ENCODE assay signal across 30 mouse cellular contexts in the genomic region with DNA sequence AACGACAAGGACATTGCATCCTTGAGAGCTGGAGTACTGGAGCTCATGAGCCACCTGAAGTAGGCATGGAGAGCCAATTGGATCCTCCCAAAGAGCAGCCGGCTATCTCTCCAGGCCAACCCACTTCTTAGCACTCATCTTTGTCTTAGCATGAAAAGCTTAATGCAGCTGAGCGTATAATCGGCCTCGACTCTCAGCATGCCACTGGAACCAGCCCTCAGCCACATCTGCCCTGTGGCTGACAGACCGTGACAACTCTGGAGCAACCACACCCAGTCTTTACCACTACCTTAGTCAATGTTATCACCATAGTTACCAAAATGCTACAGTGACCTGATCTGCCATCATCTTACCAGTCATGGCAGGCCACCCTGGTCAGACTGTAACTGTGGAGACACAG. TPM values are rescaled to one million over a fixed set of nuclear protein-coding genes. Genes with fewer than 3 reads are reported as not detected.
DNase-seq lines count a peak whose midpoint lies in the region; ATAC-seq and TF ChIP-seq lines count a peak whose summit lies in the region.
"Had no signal": no experiment of that assay in that cellular context is flagged by ENCODE, and none has a peak within 500 bp of the region (broad histone marks: within the 10 kb centered on the region; RNA-seq: fewer than 3 reads in every experiment).

No protein-coding gene starts in this region.

- H3K27ac ChIP-seq in stomach, postnatal 0 days (replicated peaks): no peak overlapping the region
- H3K27ac ChIP-seq: embryonic facial prominence, embryonic 13.5 days; heart, embryonic 10.5 days; heart, embryonic 15.5 days; kidney, embryonic 15.5 days; left cerebral cortex, adult 2 months; limb, embryonic 12.5 days; liver, embryonic 15.5 days; lung, embryonic 15.5 days; stomach, embryonic 15.5 days had no signal

- peaks cover 23% of the 10 kb centered on the region for H3K4me1 ChIP-seq in megakaryocyte, embryonic 14.5 days
- H3K4me1 ChIP-seq in stomach, postnatal 0 days (replicated peaks; ENCODE audit: control insufficient read depth, insufficient read depth): no peaks in the 10 kb centered on the region
- H3K4me1 ChIP-seq: lung, embryonic 15.5 days; stomach, embryonic 15.5 days had no signal

- H3K27me3 ChIP-seq in megakaryocyte, embryonic 14.5 days (replicated peaks): peaks cover 29% of the 10 kb centered on the region
- no peaks in the 10 kb centered on the region for H3K27me3 ChIP-seq in stomach, postnatal 0 days (ENCODE audit: control insufficient read depth, insufficient read depth, low read length)
- H3K27me3 ChIP-seq: embryonic facial prominence, embryonic 13.5 days; heart, embryonic 15.5 days; hindbrain, embryonic 12.5 days; kidney, embryonic 15.5 days; limb, embryonic 12.5 days; lung, embryonic 15.5 days; stomach, embryonic 15.5 days had no signal

- no peak for DNase-seq in stomach, postnatal 0 days (ENCODE audit: low spot score)
- DNase-seq in gastrocnemius, postnatal 10 days: no peak
- no peak for DNase-seq in spleen, adult 18-20 months
- DNase-seq: adrenal gland, postnatal 25 days; cerebellum, adult 11-12 months; cerebellum, adult 9-11 months; forebrain, postnatal 0 days; kidney, adult 11 months; kidney, postnatal 25 days; lung, postnatal 36 days; thymus, adult 2 months; thymus, postnatal 36 days had no signal

- H3K9me3 ChIP-seq in megakaryocyte, embryonic 14.5 days: peaks cover 12% of the 10 kb centered on the region; the same call in 1 of the 2 replicates
- no peaks in the 10 kb centered on the region for H3K9me3 ChIP-seq in stomach, postnatal 0 days (ENCODE audit: control insufficient read depth, low read length)
- H3K9me3 ChIP-seq: embryonic facial prominence, embryonic 13.5 days; heart, embryonic 10.5 days; heart, embryonic 15.5 days; hindbrain, embryonic 12.5 days; kidney, embryonic 15.5 days; limb, embryonic 12.5 days; liver, embryonic 15.5 days; lung, embryonic 15.5 days; stomach, embryonic 15.5 days had no signal

- TF ChIP-seq EP300 in stomach, postnatal 0 days (optimal IDR thresholded peaks at IDR 0.05): no peak

- no peak overlapping the region for H3K4me2 ChIP-seq in stomach, postnatal 0 days (replicated peaks; ENCODE audit: low read depth)
- H3K4me2 ChIP-seq: embryonic facial prominence, embryonic 13.5 days; heart, embryonic 15.5 days; kidney, embryonic 15.5 days; limb, embryonic 12.5 days; liver, embryonic 15.5 days; lung, embryonic 15.5 days; stomach, embryonic 15.5 days had no signal

- peak overlapping the region; percentile 3 for H3K4me3 ChIP-seq in megakaryocyte, embryonic 14.5 days (replicated peaks)
- H3K4me3 ChIP-seq in stomach, postnatal 0 days (ENCODE audit: low read depth, low read length): no peak overlapping the region
- H3K4me3 ChIP-seq: embryonic facial prominence, embryonic 13.5 days; heart, embryonic 10.5 days; heart, embryonic 15.5 days; hindbrain, embryonic 12.5 days; kidney, embryonic 15.5 days; left cerebral cortex, adult 2 months; limb, embryonic 12.5 days; liver, embryonic 15.5 days; lung, embryonic 15.5 days; stomach, embryonic 15.5 days had no signal

- 78% methylated on average over 6 of the region's 6 CpGs for WGBS in stomach, postnatal 0 days

- no peaks in the 10 kb centered on the region for H3K36me3 ChIP-seq in megakaryocyte, embryonic 14.5 days (replicated peaks; ENCODE audit: low read length)
- H3K36me3 ChIP-seq in stomach, postnatal 0 days (ENCODE audit: control insufficient read depth, insufficient read depth, low read length): no peaks in the 10 kb centered on the region
- H3K36me3 ChIP-seq: embryonic facial prominence, embryonic 13.5 days; heart, embryonic 10.5 days; heart, embryonic 15.5 days; hindbrain, embryonic 12.5 days; kidney, embryonic 15.5 days; limb, embryonic 12.5 days; liver, embryonic 15.5 days; lung, embryonic 15.5 days; stomach, embryonic 15.5 days had no signal

- TF ChIP-seq CTCF in stomach, postnatal 0 days (IDR thresholded peaks at IDR 0.05; ENCODE audit: low read depth): no peak

- ATAC-seq in megakaryocyte, adult 5-6 weeks (ENCODE audit: poor library complexity, severe bottlenecking): no peak
- 0 out of 2 replicates have a peak, but pooled peaks have one; percentile 29 for ATAC-seq in common myeloid progenitor, adult 5-6 weeks (replicated peaks; ENCODE audit: low read depth, poor library complexity, severe bottlenecking)
- peak; percentile 33; the same call in 1 of the 2 replicates for ATAC-seq in neutrophil, adult 5-6 weeks (ENCODE audit: extremely low read depth, insufficient number of reproducible peaks, low FRiP score, poor library complexity, severe bottlenecking)
- peak; percentile 38; the same call in 1 of the 2 replicates for ATAC-seq in stomach, postnatal 0 days (ENCODE audit: low FRiP score, low TSS enrichment)
- ATAC-seq: CD4-positive, CD25-positive, alpha-beta regulatory T cell, adult 4 months; inflammation-experienced regulatory T-cells, adult 6 months had no signal

- H3K9ac ChIP-seq in stomach, postnatal 0 days (ENCODE audit: low read length): no peak overlapping the region
- H3K9ac ChIP-seq: embryonic facial prominence, embryonic 13.5 days; forebrain, postnatal 0 days; heart, embryonic 15.5 days; hindbrain, embryonic 12.5 days; kidney, embryonic 15.5 days; limb, embryonic 12.5 days; liver, embryonic 15.5 days; lung, embryonic 15.5 days; stomach, embryonic 15.5 days had no signal

RNA-seq across cellular contexts. Expression of gene Tent5b, which starts 48.4 kb away (rescaled TPM):
- polyA plus RNA-seq in megakaryocyte, embryonic 14.5 days (2012; ENCODE audit: insufficient read depth, low replicate concordance): 0.97 TPM in 1 of 2 replicates, not detected in the other
- not detected in 2 replicates for total RNA-seq in megakaryocyte, adult 5-6 weeks (2015)
- not detected in 2 replicates for total RNA-seq in megakaryocyte, adult 5-6 weeks (2017)
- not detected in 2 replicates for total RNA-seq in common myeloid progenitor, adult 5-6 weeks (2017)
- 0.12 TPM in 2 replicates for total RNA-seq in neutrophil, adult 5-6 weeks (2017)
- polyA plus RNA-seq in stomach, postnatal 0 days (2015; fragmentation: Nextera tagmentation; extraction: Ambion mirVana): 34.0 and 35.3 TPM in 2 replicates
- total RNA-seq in gastrocnemius, postnatal 10 days (2021): under 1 TPM; 0.18 to 0.38 TPM
- total RNA-seq: layer of hippocampus, adult 18-20 months; left cerebral cortex, adult 2 months had no signal
- polyA plus RNA-seq: CD4-positive, CD25-positive, alpha-beta regulatory T cell, adult 4 months; inflammation-experienced regulatory T-cells, adult 6 months; neural tube, embryonic 14.5 days had no signal
